In the genomic region with DNA sequence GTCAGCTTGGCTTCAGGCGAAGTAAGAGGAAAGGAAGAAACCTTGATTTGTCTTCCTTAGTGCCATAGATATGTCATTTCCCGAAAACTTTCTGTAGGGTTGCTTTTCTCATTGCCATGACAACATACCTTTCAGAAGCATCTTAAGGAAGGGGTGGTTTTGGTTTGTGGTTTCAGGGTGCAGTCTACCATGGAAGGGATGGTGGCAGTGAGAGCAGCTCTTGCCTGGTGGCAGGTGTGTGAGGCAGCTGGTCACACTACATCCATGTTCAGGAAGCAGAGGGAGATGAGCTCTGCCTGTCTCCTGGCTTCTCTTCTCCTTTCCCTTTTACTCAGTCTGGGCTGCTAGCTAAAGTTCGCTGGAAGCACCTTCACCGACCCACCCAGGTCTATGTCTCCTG, we compare ENCODE assay signal across 25 mouse cellular contexts. TPM values are rescaled to one million over a fixed set of nuclear protein-coding genes. Genes with fewer than 3 reads are reported as not detected.
DNase-seq lines count a peak whose midpoint lies in the region; ATAC-seq and TF ChIP-seq lines count a peak whose summit lies in the region.
"Had no signal": no experiment of that assay in that cellular context is flagged by ENCODE, and none has a peak within 500 bp of the region (broad histone marks: within the 10 kb centered on the region; RNA-seq: fewer than 3 reads in every experiment).

No protein-coding gene starts in this region.

- TF ChIP-seq EP300 in CH12.LX (IDR thresholded peaks at IDR 0.05; ENCODE audit: low read length), result no peak; the same call in 1 of the 2 replicates

- H3K79me2 ChIP-seq in CH12.LX (replicated peaks; ENCODE audit: control insufficient read depth, extremely low read depth, insufficient read depth, poor library complexity, severe bottlenecking), result no peaks in the 10 kb centered on the region

- no peaks in the 10 kb centered on the region for H3K27me3 ChIP-seq in CH12.LX (replicated peaks)
- H3K27me3 ChIP-seq: embryonic facial prominence, embryonic 13.5 days; embryonic facial prominence, embryonic 15.5 days; forebrain, embryonic 12.5 days had no signal

- no peak overlapping the region for H3K4me3 ChIP-seq in CH12.LX (replicated peaks in 1 of 3; ENCODE audit: low read depth in 2 of 3, low read length in 2 of 3, poor library complexity in 1 of 3)
- H3K4me3 ChIP-seq: embryonic facial prominence, embryonic 13.5 days; embryonic facial prominence, embryonic 15.5 days; erythroblast, embryonic 14.5 days; forebrain, embryonic 10.5 days; forebrain, embryonic 12.5 days had no signal

- peaks cover 13 to 45% of the 10 kb centered on the region in 2 experiments for H3K4me1 ChIP-seq in CH12.LX (ENCODE audit: control insufficient read depth in 1 of 2, insufficient read depth in 2 of 2)
- H3K4me1 ChIP-seq: embryonic facial prominence, embryonic 15.5 days; forebrain, embryonic 10.5 days; forebrain, embryonic 12.5 days had no signal

- in situ Hi-C loops in CH12.LX (cut with MboI; ENCODE audit: low pct_ligation_motif_present, low pct_unique_long_range_greater_than_20kb, low sequenced_read_pairs), result no loop called here

- no peak overlapping the region for H3K9ac ChIP-seq in CH12.LX (ENCODE audit: insufficient read depth, low read depth)
- H3K9ac ChIP-seq: embryonic facial prominence, embryonic 13.5 days; embryonic facial prominence, embryonic 15.5 days; forebrain, embryonic 12.5 days had no signal

- TF ChIP-seq RAD21 in CH12.LX (IDR thresholded peaks at IDR 0.05; ENCODE audit: low read depth, low read length), result no peak

- peak; percentile 10 for DNase-seq in thymus, postnatal 0 days (ENCODE audit: low spot score)
- no peak for DNase-seq in thymus, postnatal 14 days
- peak; percentile 82 for DNase-seq in CH12.LX (ENCODE audit: extremely low read depth)
- DNase-seq in heart, postnatal 10 days, result no peak
- DNase-seq: adrenal gland, adult 8-10 months; adrenal gland, postnatal 14 days; adrenal gland, postnatal 36 days; cerebellum, adult 11-12 months; cerebellum, adult 2 months; cerebellum, adult 9-10 months; cerebellum, postnatal 10 days; cerebellum, postnatal 25 days; embryo, embryonic 11 days had no signal

- no peak for TF ChIP-seq CTCF in CH12.LX (conservative IDR thresholded peaks at IDR 0.05 in 1 of 2, IDR thresholded peaks at IDR 0.05 in 1 of 2; ENCODE audit: low read depth in 2 of 2, low read length in 2 of 2)

- 0 out of 2 replicates have a peak, but pooled peaks have one; percentile 9 for ATAC-seq in megakaryocyte progenitor cell, adult 5-6 weeks (replicated peaks; ENCODE audit: poor library complexity)
- ATAC-seq in megakaryocyte, adult 5-6 weeks (ENCODE audit: poor library complexity, severe bottlenecking), result no peak
- ATAC-seq in activated CD4-positive, CD25-positive, alpha-beta regulatory T cell, adult 4 months, result no peak
- ATAC-seq: CD4-positive, CD25-positive, alpha-beta regulatory T cell, adult 4 months; forebrain, embryonic 14.5 days; forebrain, embryonic 16.5 days had no signal

- no peaks in the 10 kb centered on the region for H3K36me3 ChIP-seq in CH12.LX (replicated peaks in 1 of 2; ENCODE audit: control insufficient read depth in 1 of 2, insufficient read depth in 1 of 2, low read length in 1 of 2)
- H3K36me3 ChIP-seq: embryonic facial prominence, embryonic 15.5 days; forebrain, embryonic 10.5 days; forebrain, embryonic 12.5 days had no signal

- intact Hi-C loops in heart, postnatal 10 days (cut with DNase I), result loop anchor here (5.0 kb wide), 1 partner anchor 39 kb away; no protein-coding TSS in a partner anchor

- dilution Hi-C loops in CH12.LX (cut with MboI; ENCODE audit: extremely low pct_ligation_motif_present, extremely low pct_unique_long_range_greater_than_20kb, low sequenced_read_pairs), result no loop called here

- H3K4me2 ChIP-seq in CH12.LX (ENCODE audit: insufficient read depth, low read depth, poor library complexity, severe bottlenecking), result no peak overlapping the region
- H3K4me2 ChIP-seq: embryonic facial prominence, embryonic 13.5 days; embryonic facial prominence, embryonic 15.5 days; forebrain, embryonic 12.5 days had no signal

- no peak overlapping the region for H3K27ac ChIP-seq in CH12.LX (ENCODE audit: insufficient read depth, low read depth)
- H3K27ac ChIP-seq: embryonic facial prominence, embryonic 13.5 days; embryonic facial prominence, embryonic 15.5 days; forebrain, embryonic 10.5 days; forebrain, embryonic 12.5 days had no signal

- no peak for TF ChIP-seq POLR2A in CH12.LX (IDR thresholded peaks at IDR 0.05; ENCODE audit: low read depth, low read length)

- H3K9me3 ChIP-seq in CH12.LX (replicated peaks; ENCODE audit: low read length), result no peaks in the 10 kb centered on the region
- H3K9me3 ChIP-seq: embryonic facial prominence, embryonic 13.5 days; embryonic facial prominence, embryonic 15.5 days; forebrain, embryonic 10.5 days; forebrain, embryonic 12.5 days had no signal

TF ChIP-seq in CH12.LX, 34 proteins besides CTCF, POLR2A, EP300 and RAD21:
- TF ChIP-seq RCOR1 (conservative IDR thresholded peaks at IDR 0.05; ENCODE audit: low read depth, low read length), result no peak
- peak; percentile 53 for TF ChIP-seq BHLHE40 (IDR thresholded peaks at IDR 0.05; ENCODE audit: low read depth, low read length)

RNA-seq across cellular contexts. Expression of gene Cd109, which starts 26.0 kb away (rescaled TPM):
- polyA plus RNA-seq in thymus, postnatal 0 days (2015; fragmentation: Nextera tagmentation; extraction: Ambion mirVana), result 0.42 and 0.69 TPM in 2 replicates
- total RNA-seq in CH12.LX (2012; rRNA removed), result 0.13 and 0.21 TPM in 2 replicates
- 0.52 and 0.62 TPM in 2 replicates for total RNA-seq in CH12.LX (2014; rRNA removed)
- 0.65 and 0.73 TPM in 2 replicates for polyA plus RNA-seq in CH12.LX (2012; ENCODE audit: insufficient read length, low read depth)
- 0.05 and 0.17 TPM in 2 replicates for total RNA-seq in megakaryocyte progenitor cell, adult 5-6 weeks (2015)
- not detected in 2 replicates for total RNA-seq in megakaryocyte progenitor cell, adult 5-6 weeks (2017)
- 2.0 and 3.2 TPM in 2 replicates for total RNA-seq in megakaryocyte, adult 5-6 weeks (2015)
- 2.2 and 2.5 TPM in 2 replicates for total RNA-seq in megakaryocyte, adult 5-6 weeks (2017)
- 10 to 100 TPM; 13.0 to 13.5 TPM for total RNA-seq in heart, postnatal 10 days (2021)
- polyA plus RNA-seq in activated CD4-positive, CD25-positive, alpha-beta regulatory T cell, adult 4 months (2017; shearing (Covaris generic)), result under 1 TPM in 1 of 2 experiments, not detected in 1; 0.13 TPM
- total RNA-seq: MEL had no signal
- polyA plus RNA-seq: CD4-positive, CD25-positive, alpha-beta regulatory T cell, adult 4 months; erythroblast, embryonic 14.5 days had no signal

RNA-seq across cellular contexts. Expression of gene Slc17a5, which starts 53.5 kb away (rescaled TPM):
- 12.1 and 14.1 TPM in 2 replicates for polyA plus RNA-seq in thymus, postnatal 0 days (2015; fragmentation: Nextera tagmentation; extraction: Ambion mirVana)
- total RNA-seq in CH12.LX (2012; rRNA removed) (6.7 and 7.6 TPM in 2 replicates), CH12.LX (2014; rRNA removed) (4.9 and 5.7 TPM in 2 replicates)
- 7.0 and 7.6 TPM in 2 replicates for polyA plus RNA-seq in CH12.LX (2012; ENCODE audit: insufficient read length, low read depth)
- 9.7 and 10.0 TPM in 2 replicates for total RNA-seq in megakaryocyte progenitor cell, adult 5-6 weeks (2015)
- 6.6 and 7.0 TPM in 2 replicates for total RNA-seq in megakaryocyte progenitor cell, adult 5-6 weeks (2017)
- total RNA-seq in megakaryocyte, adult 5-6 weeks (2015), result 8.8 and 10.2 TPM in 2 replicates
- 5.6 and 8.0 TPM in 2 replicates for total RNA-seq in megakaryocyte, adult 5-6 weeks (2017)
- 1 to 10 TPM; 7.6 to 7.7 TPM for total RNA-seq in heart, postnatal 10 days (2021)
- 10 to 100 TPM in 1 of 2 experiments, 1 to 10 TPM in 1; 9.3 to 11.3 TPM for polyA plus RNA-seq in activated CD4-positive, CD25-positive, alpha-beta regulatory T cell, adult 4 months (2017; shearing (Covaris generic))

Comparison
In these comparisons a context has a peak if more than half of its experiments do, and no peak if none do; other contexts are left out.
1. DNase-seq: peak in thymus, postnatal 0 days (single experiment) and CH12.LX (single experiment); none in thymus, postnatal 14 days (single experiment) and heart, postnatal 10 days (0 of 2).